Mouse (Mus musculus) liver, adult (tissue): ENCODE measurements around the gene Vcpkmt.

Experiments used
- GATA4 ChIP-seq: IDR thresholded peaks from 2 replicates; pipeline ENCODE4 v1.6.1; 2014; ENCODE audit warnings: mild to moderate bottlenecking, low read length; ENCODE audit not compliant: insufficient replicate concordance

Vcpkmt gene

GRCm38 (mm10) chr12:69582613-69583269, at the start of gene Vcpkmt:
Gene Vcpkmt, minus strand, starts transcription at chr12:69583028.
- TF ChIP-seq GATA4, result no peak; the same call in 1 of the 2 replicates

- TF ChIP-seq GATA4, result no peak
Observed at GRCm38 (mm10) chr12:69604367-69604766, 21.5 kb upstream of the Vcpkmt start.

GRCm38 (mm10) chr12:69597446-69597845, 14.6 kb upstream of the Vcpkmt start:
- no peak for TF ChIP-seq GATA4

GRCm38 (mm10) chr12:69593130-69593529, 10.3 kb upstream of the Vcpkmt start:
- no peak for TF ChIP-seq GATA4

GRCm38 (mm10) chr12:69583270-69583629, 422 bp upstream of the Vcpkmt start:
- TF ChIP-seq GATA4, result no peak

- no peak for TF ChIP-seq GATA4
Observed at GRCm38 (mm10) chr12:69582216-69582612, 614 bp downstream of the Vcpkmt start.

GRCm38 (mm10) chr12:69579623-69580022, 3.2 kb downstream of the Vcpkmt start:
- no peak for TF ChIP-seq GATA4

GRCm38 (mm10) chr12:69576120-69576627, 6.7 kb downstream of the Vcpkmt start:
- no peak for TF ChIP-seq GATA4

GRCm38 (mm10) chr12:69573916-69574881, 8.6 kb downstream of the Vcpkmt start:
- TF ChIP-seq GATA4, result no peak

GRCm38 (mm10) chr12:69573271-69573670, 9.6 kb downstream of the Vcpkmt start:
- no peak for TF ChIP-seq GATA4

- TF ChIP-seq GATA4, result no peak
Observed at GRCm38 (mm10) chr12:69569926-69570325, 12.9 kb downstream of the Vcpkmt start.

- TF ChIP-seq GATA4, result no peak
Observed at GRCm38 (mm10) chr12:69568266-69568665, 14.6 kb downstream of the Vcpkmt start.

- TF ChIP-seq GATA4, result no peak
Observed at GRCm38 (mm10) chr12:69556221-69556861, 26.5 kb downstream of the Vcpkmt start.

GRCm38 (mm10) chr12:69545456-69546178, 37.2 kb downstream of the Vcpkmt start:
- TF ChIP-seq GATA4, result no peak

GRCm38 (mm10) chr12:69544994-69545393, 37.8 kb downstream of the Vcpkmt start:
- no peak for TF ChIP-seq GATA4
